9 mouse cellular contexts compared by ENCODE assay signal in the genomic region with DNA sequence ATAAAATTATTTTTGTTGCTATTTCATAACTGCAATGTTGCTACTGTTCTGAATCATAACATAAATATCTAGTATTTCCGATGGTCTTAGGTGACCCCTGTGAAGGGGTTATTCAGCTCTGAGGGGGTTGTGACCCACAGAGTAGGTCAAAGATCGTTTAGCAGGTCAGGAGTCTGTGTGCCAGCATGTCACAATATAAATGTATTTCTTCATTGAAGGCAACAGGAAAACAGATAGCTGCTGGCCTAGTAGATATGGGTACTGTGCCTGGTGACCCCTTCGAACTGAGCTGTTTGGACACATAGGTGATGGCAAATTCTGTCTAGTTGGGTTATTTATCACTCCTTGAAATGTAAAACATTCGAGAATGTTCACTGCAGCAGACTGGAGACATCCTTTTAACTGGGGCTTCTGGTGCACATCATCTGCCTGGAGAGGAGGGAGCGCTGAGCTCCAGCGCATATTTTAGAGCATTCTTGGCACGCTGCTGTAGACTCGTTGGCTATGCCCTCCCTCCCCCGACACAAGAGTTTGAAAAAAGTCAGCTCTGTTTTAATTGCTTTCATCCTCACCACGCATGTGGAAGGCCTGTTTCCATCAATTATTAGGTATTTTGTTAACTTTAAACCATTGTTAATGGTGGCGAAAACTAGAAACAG. TPM values are rescaled to one million over a fixed set of nuclear protein-coding genes. Genes with fewer than 3 reads are reported as not detected.
DNase-seq lines count a peak whose midpoint lies in the region; TF ChIP-seq lines count a peak whose summit lies in the region.
"Had no signal": no experiment of that assay in that cellular context is flagged by ENCODE, and none has a peak within 500 bp of the region (broad histone marks: within the 10 kb centered on the region; RNA-seq: fewer than 3 reads in every experiment).

No protein-coding gene starts in this region.

- WGBS in liver, adult 2 months = 53% methylated on average over 11 of the region's 11 CpGs

- DNase-seq in liver, adult 2 months (ENCODE audit: extremely low read depth, low read depth, low spot score) = peak; percentile 21
- no peak for DNase-seq in liver
- DNase-seq in heart, postnatal 4 days = peak; percentile 54
- DNase-seq in layer of hippocampus, postnatal 14 days (ENCODE audit: low spot score in 2 of 2) = peak; percentile 5 to 26
- peak; percentile 18 for DNase-seq in right cerebral cortex, postnatal 25 days
- DNase-seq in cerebellum, adult 9-11 months = no peak
- no peak for DNase-seq in gastrocnemius, postnatal 14 days

- H3K36me3 ChIP-seq in liver, adult 2 months (ENCODE audit: control insufficient read depth, insufficient read depth, low read length) = no peaks in the 10 kb centered on the region
- H3K36me3 ChIP-seq: embryonic facial prominence, embryonic 15.5 days; limb, embryonic 15.5 days had no signal

- H3K27ac ChIP-seq in liver, adult 2 months (replicated peaks; ENCODE audit: insufficient read depth, low read depth, low read length) = no peak overlapping the region
- H3K27ac ChIP-seq: embryonic facial prominence, embryonic 15.5 days; limb, embryonic 15.5 days had no signal

- intact Hi-C loops in gastrocnemius, postnatal 14 days (cut with DNase I; ENCODE audit: low total_unique reads) = no loop called here

- H3K4me1 ChIP-seq in liver, adult 2 months (ENCODE audit: control insufficient read depth, insufficient read depth, low read length) = no peaks in the 10 kb centered on the region; the same call in none of the 2 replicates

- TF ChIP-seq CTCF in liver, adult 2 months (IDR thresholded peaks at IDR 0.05; ENCODE audit: low read depth, low read length) = no peak

- no peaks in the 10 kb centered on the region for H3K79me2 ChIP-seq in liver, adult 2 months (ENCODE audit: control insufficient read depth, insufficient read depth, low read length)

- H3K4me3 ChIP-seq in liver, adult 2 months (ENCODE audit: insufficient read depth, low read depth, low read length) = no peak overlapping the region
- H3K4me3 ChIP-seq: embryonic facial prominence, embryonic 15.5 days; limb, embryonic 15.5 days had no signal

- no peak overlapping the region for H3K9ac ChIP-seq in liver, adult 2 months (ENCODE audit: low read depth, low read length)
- H3K9ac ChIP-seq: embryonic facial prominence, embryonic 15.5 days; limb, embryonic 15.5 days had no signal

- H3K27me3 ChIP-seq in liver, adult 2 months (ENCODE audit: control insufficient read depth, insufficient read depth, low read length) = no peaks in the 10 kb centered on the region
- H3K27me3 ChIP-seq: embryonic facial prominence, embryonic 15.5 days; limb, embryonic 15.5 days had no signal

- TF ChIP-seq POLR2A in liver, adult 2 months (IDR thresholded peaks at IDR 0.05; ENCODE audit: extremely low read depth, insufficient read depth, low read length) = no peak

RNA-seq across cellular contexts. Expression of gene Dcbld2, which starts 13.6 kb away (rescaled TPM):
- total RNA-seq in liver, adult 2 months (2014; rRNA removed) = 1.9 and 2.7 TPM in 2 replicates
- 1.1 and 1.3 TPM in 2 replicates for polyA plus RNA-seq in liver, adult 2 months (2012; rRNA removed)
- 10 to 100 TPM; 36.3 to 38.7 TPM for total RNA-seq in heart, postnatal 4 days (2021)
- total RNA-seq in layer of hippocampus, postnatal 14 days (2021) = 10 to 100 TPM; 15.5 to 17.8 TPM
- total RNA-seq in gastrocnemius, postnatal 14 days (2021) = 10 to 100 TPM in 1 of 2 experiments, 1 to 10 TPM in 1; 8.6 to 12.9 TPM

Comparison
In these comparisons a context has a peak if more than half of its experiments do, and no peak if none do; other contexts are left out.
1. DNase-seq: peak in liver, adult 2 months (single experiment), heart, postnatal 4 days (single experiment), layer of hippocampus, postnatal 14 days (2 of 2) and right cerebral cortex, postnatal 25 days (single experiment); none in liver (single experiment), cerebellum, adult 9-11 months (single experiment) and gastrocnemius, postnatal 14 days (single experiment).